Mouse (Mus musculus) left cerebral cortex, postnatal 25 days (tissue): Measurements from ENCODE around the gene Myct1. TPM values are rescaled to one million over a fixed set of nuclear protein-coding genes. Genes with fewer than 3 reads are reported as not detected.

Experiments
- DNase-seq, 2 experiments: peaks; one replicate each; pipeline ENCODE4 v3.0.0; 2022; ENCODE audit warnings: low spot score in 2 of 2, mixed read lengths in 1 of 2
- intact Hi-C: fragments of 180-260 bp; cut with DNase I; formaldehyde crosslinking; loops from one replicate; pipeline ENCODE4 v1.15.1; 2025
- total RNA-seq, 2 experiments: library from RNA; stranded (reverse); gene quantifications; 2 replicates each; pipeline ENCODE4 v1.2.3; 2021

Gene Myct1
- total RNA-seq: under 1 TPM; 0.37 to 0.57 TPM

GRCm38 (mm10) chr10:5593464-5593863 is at the start of gene Myct1:
Gene Myct1, plus strand, starts transcription at chr10:5593775.
- DNase-seq: no peak
- intact Hi-C loops: no loop called here

- DNase-seq: no peak
- intact Hi-C loops: no loop called here
Observed at GRCm38 (mm10) chr10:5546428-5546827, 47.1 kb upstream of the Myct1 start.

- intact Hi-C loops: no loop called here
- DNase-seq: no peak
Observed at GRCm38 (mm10) chr10:5547769-5548168, 45.8 kb upstream of the Myct1 start.

- peak in 1 of 2 experiments; percentile 13 for DNase-seq
- intact Hi-C loops: no loop called here
Observed at GRCm38 (mm10) chr10:5548651-5549050, 44.9 kb upstream of the Myct1 start.

DNA sequence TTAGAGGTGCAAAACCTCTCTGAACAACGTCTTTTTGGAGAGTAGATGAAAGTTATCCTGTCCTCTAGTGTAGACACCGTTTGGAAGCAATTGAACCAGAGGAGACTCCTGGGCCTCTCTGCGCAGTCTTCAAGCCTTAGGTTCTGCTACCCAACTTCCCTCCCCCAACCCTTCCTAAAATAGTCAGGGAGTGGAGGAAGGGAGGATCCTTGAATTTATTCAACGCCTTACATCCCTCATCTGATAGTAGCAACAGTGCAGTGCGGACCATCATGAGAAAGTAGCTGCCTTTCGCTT is 43.8 kb upstream of the Myct1 start:
- DNase-seq: peak in 1 of 2 experiments; percentile 60

GRCm38 (mm10) chr10:5550168-5551021 is 43.2 kb upstream of the Myct1 start:
- DNase-seq: peak; percentile 64 to 78
- intact Hi-C loops: loop anchor here (5.0 kb wide), 2 partner anchors 58 to 188 kb away; no protein-coding TSS in a partner anchor

More for the DNA sequence above, 43.8 kb upstream of the Myct1 start:
- intact Hi-C loops: loop anchor here (5.0 kb wide), 2 partner anchors 58 to 188 kb away; no protein-coding TSS in a partner anchor

GRCm38 (mm10) chr10:5551382-5551781 is 42.2 kb upstream of the Myct1 start, which contains the start of gene Syne1:
Gene Syne1, minus strand, starts transcription at chr10:5551482.
- intact Hi-C loops: loop anchor here (5.0 kb wide), 2 partner anchors 59 to 189 kb away; no protein-coding TSS in a partner anchor
- DNase-seq: no peak

GRCm38 (mm10) chr10:5554941-5555340 is 38.6 kb upstream of the Myct1 start:
- DNase-seq: peak; percentile 29 to 46
- intact Hi-C loops: loop anchor here (2.0 to 5.0 kb wide), 3 partner anchors 63 to 193 kb away; no protein-coding TSS in a partner anchor

GRCm38 (mm10) chr10:5558808-5559207 is 34.8 kb upstream of the Myct1 start:
- intact Hi-C loops: no loop called here
- DNase-seq: no peak

DNA sequence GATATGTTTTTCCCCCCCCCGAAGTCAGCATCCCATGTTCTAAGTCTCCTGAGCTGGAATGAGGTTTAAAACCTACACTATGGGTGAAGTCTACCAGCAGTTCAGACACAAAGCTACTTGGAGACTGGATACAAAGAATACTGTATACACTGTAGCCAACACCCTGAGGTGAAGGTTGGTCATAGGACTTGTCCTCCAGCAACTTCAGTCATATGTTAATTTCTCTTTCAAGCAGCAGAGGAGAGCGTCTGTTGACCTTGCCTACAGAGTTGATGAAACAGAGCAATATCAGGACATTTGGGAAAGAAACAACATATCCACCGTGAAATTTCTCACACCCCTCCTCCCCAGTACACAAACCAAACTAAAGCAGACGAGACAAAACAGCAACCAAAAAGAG is 33.0 kb upstream of the Myct1 start:
- no peak for DNase-seq
- intact Hi-C loops: no loop called here

- no peak for DNase-seq
- intact Hi-C loops: no loop called here
Observed at GRCm38 (mm10) chr10:5561706-5562105, 31.9 kb upstream of the Myct1 start.

GRCm38 (mm10) chr10:5568991-5569390 is 24.6 kb upstream of the Myct1 start:
- intact Hi-C loops: loop anchor here (5.0 kb wide), 1 partner anchor 252 kb away; no protein-coding TSS in a partner anchor
- peak; percentile 9 to 37 for DNase-seq

GRCm38 (mm10) chr10:5570059-5570458 is 23.5 kb upstream of the Myct1 start:
- intact Hi-C loops: no loop called here
- no peak for DNase-seq

GRCm38 (mm10) chr10:5571332-5571731 is 22.2 kb upstream of the Myct1 start:
- intact Hi-C loops: no loop called here
- DNase-seq: no peak

- no peak for DNase-seq
- intact Hi-C loops: no loop called here
Observed at GRCm38 (mm10) chr10:5573328-5573727, 20.2 kb upstream of the Myct1 start.

GRCm38 (mm10) chr10:5591061-5591460 is 2.5 kb upstream of the Myct1 start:
- intact Hi-C loops: no loop called here

GRCm38 (mm10) chr10:5591996-5592395 is 1.6 kb upstream of the Myct1 start:
- intact Hi-C loops: no loop called here
- DNase-seq: no peak

More at GRCm38 (mm10) chr10:5591061-5591460, 2.5 kb upstream of the Myct1 start:
- DNase-seq: no peak

DNA sequence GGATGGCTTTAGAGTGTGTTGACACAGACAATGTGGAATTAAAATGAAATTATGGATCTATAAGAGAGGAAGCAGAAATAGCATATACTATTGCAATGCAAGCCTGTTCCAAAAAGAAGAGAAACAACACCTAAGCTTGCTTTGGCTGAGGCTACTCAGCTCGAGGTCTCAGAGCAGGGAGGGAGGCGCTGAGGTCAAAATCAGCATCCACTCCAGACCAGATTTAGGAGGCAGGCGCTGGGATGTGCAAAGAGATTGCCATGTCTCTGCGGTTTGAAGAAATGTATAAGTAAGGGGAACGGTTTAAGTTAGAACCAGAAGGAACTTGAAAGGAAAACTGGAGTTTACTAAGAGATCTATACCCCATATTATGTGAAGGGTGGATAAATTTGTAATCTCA is 882 bp downstream of the Myct1 start:
- intact Hi-C loops: no loop called here
- no peak for DNase-seq

DNA sequence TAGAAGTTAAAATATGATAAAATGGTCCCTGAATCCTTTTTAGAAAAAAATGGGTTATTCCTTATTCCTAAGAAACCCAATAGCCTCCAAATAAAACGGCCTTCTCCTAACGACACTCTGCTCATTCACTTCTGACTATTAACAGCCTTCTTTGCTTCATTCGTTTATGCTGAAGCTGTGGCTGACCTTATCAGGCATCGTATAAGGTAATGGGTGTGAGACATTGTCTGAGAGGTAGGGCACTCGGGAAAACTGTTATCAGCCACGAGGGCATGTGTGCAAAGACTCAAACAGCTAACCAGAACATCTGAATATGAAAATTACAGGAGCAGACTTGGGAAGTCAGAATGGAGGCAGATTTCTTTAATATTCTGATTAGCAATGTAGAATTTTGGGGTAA is 3.0 kb downstream of the Myct1 start:
- no peak for DNase-seq
- intact Hi-C loops: no loop called here

DNA sequence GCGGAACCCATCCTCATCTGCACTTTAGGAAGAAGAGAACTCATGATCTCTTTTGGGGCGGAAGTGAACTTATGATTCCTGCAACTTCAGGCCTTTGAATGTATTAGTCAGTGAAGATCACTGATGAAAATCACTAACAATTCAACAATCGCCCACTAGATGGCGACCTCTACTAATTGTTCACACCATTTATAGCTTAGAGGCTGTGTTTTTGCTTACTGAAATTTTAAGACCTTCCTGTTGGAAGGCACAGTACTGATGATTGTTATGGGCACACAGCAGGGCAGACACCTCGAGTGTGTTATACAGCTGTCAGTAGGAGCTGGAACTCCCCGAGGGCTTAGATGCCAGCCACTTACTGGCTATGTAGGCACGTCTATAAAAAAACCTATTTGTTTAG is 6.5 kb downstream of the Myct1 start:
- intact Hi-C loops: loop anchor here (2.0 kb wide), 2 partner anchors 35 to 191 kb away; no protein-coding TSS in a partner anchor
- DNase-seq: peak; percentile 78 to 79

DNA sequence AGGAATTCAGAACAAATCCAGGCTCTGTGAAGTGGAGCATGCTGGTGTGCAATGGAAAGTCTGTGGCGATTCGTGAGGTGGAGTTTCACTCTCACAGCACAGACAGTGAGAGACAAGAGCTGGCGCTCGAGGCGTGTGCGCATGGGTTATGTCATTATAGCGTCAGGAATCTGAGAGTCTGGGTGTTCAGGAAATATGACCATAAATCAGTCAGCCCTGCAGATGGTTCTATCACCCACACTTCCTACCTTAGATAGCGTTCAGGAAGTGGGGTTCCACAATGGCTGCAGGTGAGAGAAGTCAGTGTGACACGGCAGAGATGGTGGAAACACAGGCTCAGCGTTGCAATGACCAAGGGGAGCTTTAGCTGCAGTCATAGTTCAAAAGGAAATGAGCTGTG is 9.9 kb downstream of the Myct1 start:
- intact Hi-C loops: no loop called here
- no peak for DNase-seq
